Mouse (Mus musculus) lung, adult 2 months (tissue): Measurements from ENCODE around the gene Ncapg. TPM values are rescaled to one million over a fixed set of nuclear protein-coding genes. Genes with fewer than 3 reads are reported as not detected.

Experiments
- DNase-seq: peaks from one replicate; pipeline ENCODE4 v3.0.0; 2022
- H3K4me1 ChIP-seq: fragments of 200-500 bp; 2 replicates; pipeline ENCODE4 v1.6.1; 2011; ENCODE audit warnings: low read length; ENCODE audit not compliant: control insufficient read depth, insufficient read depth
- H3K4me3 ChIP-seq: fragments of 200-500 bp; replicated peaks from 2 replicates; pipeline ENCODE3; 2011; ENCODE audit warnings: low read depth, mild to moderate bottlenecking, control low read depth, low read length; ENCODE audit errors: extremely low read depth
- CTCF ChIP-seq: fragments of 200-500 bp; IDR thresholded peaks from 2 replicates; pipeline ENCODE4 v1.5.1; 2011; ENCODE audit warnings: mild to moderate bottlenecking, low read length, control low read depth; ENCODE audit not compliant: insufficient read depth
- POLR2A ChIP-seq: fragments of 200-500 bp; IDR thresholded peaks from 2 replicates; pipeline ENCODE4 v1.6.1; 2011; ENCODE audit warnings: low read depth, mild to moderate bottlenecking, control low read depth, low read length, borderline replicate concordance; ENCODE audit errors: extremely low read depth
- WGBS: fragments of 180-500 bp; shearing (Covaris S2); methylation state at CpG from one replicate; pipeline ENCODE4 v1.1.7; 2018; 5-methylcytosine and 5-hydroxymethylcytosine counted together
- polyA plus RNA-seq: library from polyadenylated mRNA; depleted of rRNA; stranded (reverse); fragments of >200 nt; gene quantifications from 2 replicates; pipeline ENCODE4 v1.2.3, GENCODE M21; 2012

The Ncapg gene
- polyA plus RNA-seq, 1 experiment, result 0.32 TPM

GRCm38 (mm10) chr5:45668324-45668723, 1.4 kb upstream of the Ncapg start:
- DNase-seq, result no peak
- H3K4me1 ChIP-seq, result peaks cover 4% of the 10 kb centered on the region
- 3% methylated on average over 3 of the region's 3 CpGs for WGBS
- H3K4me3 ChIP-seq, result peak overlapping the region; percentile 27
- no peak for TF ChIP-seq POLR2A
- TF ChIP-seq CTCF, result 0 out of 2 replicates have a peak, but pooled peaks have one; percentile 6

- TF ChIP-seq CTCF (no peak), POLR2A (no peak)
- DNase-seq, result peak; percentile 3
- peaks cover 4% of the 10 kb centered on the region for H3K4me1 ChIP-seq
- H3K4me3 ChIP-seq, result peak overlapping the region; percentile 83
- WGBS, result 0% methylated on average over 3 of the region's 3 CpGs
These were observed 888 bp upstream of the Ncapg start for GRCm38 (mm10) chr5:45668831-45669230.

GRCm38 (mm10) chr5:45669234-45669597, 503 bp upstream of the Ncapg start:
- TF ChIP-seq CTCF, result no peak
- H3K4me1 ChIP-seq, result peaks cover 4% of the 10 kb centered on the region
- under 1% methylated on average over 27 of the region's 27 CpGs for WGBS
- DNase-seq, result no peak
- peak overlapping the region; percentile 83 for H3K4me3 ChIP-seq

- Histone ChIP-seq H3K4me3 (no peak overlapping the region), H3K4me1 (peaks cover 4% of the 10 kb centered on the region)
- TF ChIP-seq CTCF (no peak), POLR2A (no peak)
- no peak for DNase-seq
- WGBS, result under 1% methylated on average over 13 of the region's 13 CpGs
These were observed 556 bp downstream of the Ncapg start for GRCm38 (mm10) chr5:45670280-45670670.

- DNase-seq, result no peak
- Histone ChIP-seq H3K4me1 (peaks cover 4% of the 10 kb centered on the region), H3K4me3 (no peak overlapping the region)
- TF ChIP-seq POLR2A, result no peak
- no peak for TF ChIP-seq CTCF
- WGBS, result 39% methylated on average over 5 of the region's 5 CpGs
These were observed 1.3 kb downstream of the Ncapg start for GRCm38 (mm10) chr5:45670894-45671494.

GRCm38 (mm10) chr5:45675032-45675431, 5.3 kb downstream of the Ncapg start:
- no peak for DNase-seq
- WGBS, result 96% methylated on average over 1 of the region's 1 CpGs

GRCm38 (mm10) chr5:45677639-45678038, 7.9 kb downstream of the Ncapg start:
- 65% methylated on average over 4 of the region's 4 CpGs for WGBS
- H3K4me3 ChIP-seq, result no peak overlapping the region
- TF ChIP-seq POLR2A (no peak), CTCF (no peak)
- DNase-seq, result no peak
- no peaks in the 10 kb centered on the region for H3K4me1 ChIP-seq

More at GRCm38 (mm10) chr5:45675032-45675431, 5.3 kb downstream of the Ncapg start:
- TF ChIP-seq POLR2A, result no peak
- no peak for TF ChIP-seq CTCF
- H3K4me1 ChIP-seq, result no peaks in the 10 kb centered on the region; the same call in 1 of the 2 replicates
- H3K4me3 ChIP-seq, result no peak overlapping the region

GRCm38 (mm10) chr5:45679955-45680354, 10.2 kb downstream of the Ncapg start:
- DNase-seq, result no peak

GRCm38 (mm10) chr5:45683388-45683787, 13.7 kb downstream of the Ncapg start:
- DNase-seq, result no peak
- Histone ChIP-seq H3K4me3 (no peak overlapping the region), H3K4me1 (no peaks in the 10 kb centered on the region)
- TF ChIP-seq CTCF (no peak), POLR2A (no peak)
- 88% methylated on average over 1 of the region's 1 CpGs for WGBS

More at GRCm38 (mm10) chr5:45679955-45680354, 10.2 kb downstream of the Ncapg start:
- TF ChIP-seq CTCF (no peak), POLR2A (no peak)
- Histone ChIP-seq H3K4me1 (no peaks in the 10 kb centered on the region), H3K4me3 (no peak overlapping the region)

- no peak for DNase-seq
- H3K4me3 ChIP-seq, result no peak overlapping the region
- no peaks in the 10 kb centered on the region for H3K4me1 ChIP-seq
- no peak for TF ChIP-seq CTCF
- TF ChIP-seq POLR2A, result no peak
- 88% methylated on average over 2 of the region's 2 CpGs for WGBS
These were observed 15.5 kb downstream of the Ncapg start for GRCm38 (mm10) chr5:45685243-45685642.

GRCm38 (mm10) chr5:45686223-45686622, 16.5 kb downstream of the Ncapg start:
- DNase-seq, result no peak
- Histone ChIP-seq H3K4me1 (no peaks in the 10 kb centered on the region), H3K4me3 (no peak overlapping the region)
- TF ChIP-seq POLR2A, result no peak
- TF ChIP-seq CTCF, result no peak
- 94% methylated on average over 3 of the region's 3 CpGs for WGBS
